Mouse (Mus musculus) thymus, postnatal 4 days (tissue): ENCODE measurements around the gene Smg6.

Experiments
- DNase-seq: peaks from one replicate; pipeline ENCODE4 v3.0.0; 2021

Gene Smg6

GRCm38 (mm10) chr11:74930391-74930790 lies 4.8 kb downstream of the Smg6 start:
- no peak for DNase-seq

DNA sequence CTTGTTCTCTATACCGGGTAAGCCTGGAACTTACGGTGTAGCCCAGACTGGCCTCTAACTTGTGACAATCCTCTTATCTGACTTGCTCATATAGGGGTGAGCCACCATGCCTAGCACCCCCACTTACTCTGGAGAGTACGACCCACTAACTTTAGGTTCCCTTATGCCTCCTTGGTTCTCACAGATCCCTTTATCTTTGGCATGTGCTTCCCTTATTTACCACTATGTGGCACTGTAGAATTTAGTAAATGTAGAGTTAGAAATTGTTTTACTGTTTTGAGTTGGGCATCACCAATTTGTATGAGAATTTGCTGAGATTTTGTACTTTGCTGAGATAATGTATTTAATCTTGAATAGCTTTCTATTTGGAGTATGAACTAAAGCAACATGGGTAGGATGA lies 20.7 kb downstream of the Smg6 start:
- DNase-seq: no peak

- DNase-seq: no peak
These were observed 29.3 kb downstream of the Smg6 start for GRCm38 (mm10) chr11:74954901-74955300.

DNA sequence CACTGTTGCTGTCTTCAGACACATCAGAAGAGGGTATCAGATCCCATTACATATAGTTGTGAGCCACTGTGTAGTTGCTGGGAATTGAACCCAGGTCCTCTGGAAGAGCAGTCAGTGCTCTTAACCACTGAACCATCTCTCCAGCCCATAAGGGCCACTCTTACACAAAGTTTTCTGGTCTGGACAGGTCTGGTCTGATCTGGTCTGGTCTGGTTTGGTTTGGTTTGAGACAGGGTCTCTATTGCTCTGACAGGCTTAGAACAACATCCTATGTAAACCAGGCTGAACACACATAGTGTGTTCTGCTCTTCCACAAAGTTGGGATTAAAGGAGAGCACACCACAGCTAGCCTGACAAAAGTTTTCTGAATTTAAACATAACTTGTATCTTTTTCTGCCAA lies 30.4 kb downstream of the Smg6 start:
- no peak for DNase-seq

DNA sequence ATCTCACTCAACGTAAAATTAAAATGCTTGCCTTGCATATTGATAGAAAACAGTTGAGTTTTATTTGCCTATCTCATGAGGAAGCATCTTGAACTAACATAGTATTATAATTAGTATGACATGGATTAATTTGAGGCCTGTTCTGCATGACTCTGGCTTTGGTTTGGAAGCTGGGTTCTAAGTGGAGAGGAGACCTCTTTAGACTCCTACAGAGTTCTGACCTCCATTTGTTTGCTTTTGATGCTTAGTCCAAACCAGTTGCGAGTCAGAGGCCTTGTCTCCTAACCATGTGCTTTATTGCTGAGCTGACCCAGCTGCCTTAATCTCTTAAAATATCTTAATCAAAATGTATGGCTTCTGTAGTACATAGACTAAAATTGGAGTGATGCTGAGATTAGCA lies 32.0 kb downstream of the Smg6 start:
- no peak for DNase-seq

- no peak for DNase-seq
These were observed 33.9 kb downstream of the Smg6 start for GRCm38 (mm10) chr11:74959501-74959900.

DNA sequence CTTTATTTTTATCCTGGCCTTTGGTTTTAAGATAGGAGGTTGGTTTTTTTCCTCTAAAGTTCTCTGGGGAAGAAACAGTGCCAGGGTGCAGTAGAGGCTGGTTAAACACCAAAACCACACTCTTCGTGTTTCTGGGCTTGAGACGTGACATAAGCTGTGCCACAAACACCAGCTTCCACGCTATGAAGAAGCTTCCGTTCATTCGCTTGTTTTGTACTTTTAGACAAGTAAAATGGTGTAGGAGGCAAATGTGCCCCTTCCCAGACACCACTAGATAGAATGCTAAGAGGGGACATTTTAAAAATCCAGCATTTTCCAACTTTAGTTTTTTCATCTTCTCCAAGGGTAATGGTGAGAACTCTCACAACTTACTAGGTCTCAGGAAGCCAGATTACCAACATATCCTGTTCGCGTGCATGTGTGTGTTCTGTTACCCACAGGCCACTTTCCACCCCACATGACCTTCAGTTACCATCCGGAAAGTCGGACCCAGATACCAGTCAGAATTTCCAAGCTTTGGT lies 34.5 kb downstream of the Smg6 start:
- peak; percentile 19 for DNase-seq

DNA sequence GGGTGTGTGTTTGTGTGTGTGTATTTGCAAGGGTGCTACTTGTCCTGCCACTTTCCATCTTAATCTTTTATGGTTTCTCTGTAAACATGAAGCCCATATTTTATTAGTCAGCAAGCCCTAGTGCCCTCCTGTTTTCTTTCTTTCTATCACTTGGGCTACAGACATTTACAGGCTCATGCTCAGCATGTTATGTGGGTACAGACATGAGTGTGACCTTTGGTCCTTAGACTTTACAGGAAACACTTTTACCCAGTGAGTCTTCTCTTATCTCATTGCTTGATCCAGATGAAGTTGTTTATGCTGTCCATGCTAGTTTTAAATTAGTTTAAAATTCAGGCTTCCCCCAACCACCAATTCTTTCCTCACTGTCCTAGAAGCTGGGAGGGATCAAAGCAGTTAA lies 36.3 kb downstream of the Smg6 start:
- no peak for DNase-seq

DNA sequence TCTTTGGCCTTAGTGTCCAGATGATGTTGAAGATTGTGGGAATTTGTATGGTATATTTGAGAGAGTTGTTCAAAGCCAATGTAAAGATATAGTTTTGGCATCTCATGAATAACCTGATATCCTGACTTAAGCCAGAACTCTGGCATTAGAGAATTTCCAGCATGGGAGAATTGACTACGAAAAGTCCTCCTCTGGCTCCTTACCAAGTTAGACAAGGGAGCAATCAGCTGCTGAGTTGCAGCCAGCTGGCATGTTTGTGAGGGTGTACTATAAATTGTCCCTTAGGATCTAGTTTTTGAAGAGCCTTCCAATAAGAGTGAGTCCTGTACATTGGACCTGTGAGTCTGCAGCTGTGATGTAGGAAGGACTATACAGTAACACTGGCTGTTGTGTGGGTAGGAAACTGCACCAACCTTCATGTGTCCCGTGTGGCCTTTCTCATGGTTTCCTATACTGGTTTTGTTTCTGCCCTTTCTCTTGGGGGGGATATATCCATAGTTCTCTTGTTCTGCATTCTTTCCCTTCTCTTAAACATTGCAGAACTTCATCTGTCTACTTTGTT lies 37.3 kb downstream of the Smg6 start:
- no peak for DNase-seq

GRCm38 (mm10) chr11:74965516-74965915 lies 39.9 kb downstream of the Smg6 start:
- DNase-seq: no peak

DNA sequence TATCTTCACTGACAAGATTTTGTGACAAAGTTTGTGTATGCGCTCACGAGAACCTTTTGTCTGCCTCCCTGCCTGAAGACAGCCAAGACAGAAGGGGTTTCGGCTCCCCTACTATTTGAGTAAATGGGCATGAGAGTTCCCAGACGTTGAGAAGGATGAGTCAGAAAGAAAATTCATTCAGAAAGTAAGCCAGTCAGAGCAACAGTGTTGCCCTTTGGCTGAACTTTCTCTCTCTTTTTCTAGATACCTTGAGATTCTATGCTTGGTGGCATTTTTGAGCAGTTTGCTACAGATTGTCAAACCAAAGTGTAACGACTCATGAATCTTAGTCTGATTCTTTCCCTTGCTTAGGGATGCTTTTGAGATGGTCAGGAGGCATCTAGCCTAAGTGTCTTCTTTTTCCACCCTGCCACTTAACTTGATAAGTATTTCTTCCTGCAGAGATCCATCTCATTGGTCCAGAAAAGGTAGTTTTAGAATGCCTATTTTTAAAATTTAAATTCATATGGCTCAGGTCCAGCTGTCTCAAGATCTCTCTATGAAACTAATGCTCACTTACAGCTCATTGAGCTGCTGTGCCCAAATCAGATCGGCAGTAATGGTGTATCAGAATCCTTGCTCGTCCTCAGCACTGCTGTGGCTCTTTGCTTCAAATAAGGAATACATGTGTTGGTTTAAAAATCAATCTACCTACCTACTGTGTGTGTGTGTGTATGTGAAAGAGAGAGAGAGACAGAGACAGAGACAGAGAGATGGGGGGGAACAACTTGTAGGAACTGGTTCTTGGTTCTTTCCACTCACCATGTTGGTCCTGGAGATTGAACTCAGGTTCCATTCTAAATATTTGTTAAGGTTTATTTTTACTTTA lies 47.9 kb downstream of the Smg6 start:
- DNase-seq: no peak

GRCm38 (mm10) chr11:74974615-74975014 lies 49.0 kb downstream of the Smg6 start:
- DNase-seq: no peak

- DNase-seq: no peak
These were observed 51.4 kb downstream of the Smg6 start for GRCm38 (mm10) chr11:74976835-74977687.

- DNase-seq: peak; percentile 90
These were observed 55.8 kb downstream of the Smg6 start for GRCm38 (mm10) chr11:74981464-74981863.

DNA sequence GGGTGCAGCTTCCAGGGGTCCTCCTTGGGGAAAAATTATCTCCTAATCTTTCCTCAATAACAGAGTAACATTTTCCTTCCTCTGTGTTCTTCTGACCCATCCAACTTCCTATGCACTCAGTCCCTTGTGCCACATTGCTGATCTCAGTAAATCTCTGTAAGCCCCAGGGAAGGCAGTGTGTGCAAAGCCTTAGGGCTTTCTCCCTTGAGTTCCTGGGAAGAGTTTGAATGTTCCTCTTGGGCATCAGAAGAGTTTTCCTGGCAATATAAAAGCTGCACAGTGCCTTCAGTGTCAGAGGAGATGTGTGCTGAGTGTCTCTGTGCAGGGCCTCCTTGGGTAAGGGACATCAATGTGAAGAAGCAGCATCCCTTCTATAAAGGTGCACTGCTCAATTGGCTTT lies 56.6 kb downstream of the Smg6 start:
- DNase-seq: no peak

DNA sequence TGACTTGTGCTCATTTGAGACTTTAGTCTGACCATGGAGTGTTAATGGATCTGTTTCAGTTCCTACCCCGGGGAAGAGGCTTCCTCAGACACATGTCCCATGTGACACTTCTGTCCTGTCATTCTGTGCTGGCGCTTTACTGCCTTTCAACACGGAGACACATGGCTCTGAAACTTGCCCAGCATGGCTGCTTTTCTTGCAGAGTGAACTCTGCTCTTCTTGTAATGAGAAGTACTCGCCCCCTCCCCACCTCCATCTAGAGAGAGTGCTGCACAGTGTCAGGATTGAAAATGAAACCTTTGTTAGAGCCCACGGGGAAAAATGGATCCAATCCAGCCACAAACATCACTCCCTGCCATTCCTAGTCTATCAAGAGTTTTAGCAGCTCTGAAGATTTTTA lies 62.5 kb downstream of the Smg6 start:
- DNase-seq: no peak

DNA sequence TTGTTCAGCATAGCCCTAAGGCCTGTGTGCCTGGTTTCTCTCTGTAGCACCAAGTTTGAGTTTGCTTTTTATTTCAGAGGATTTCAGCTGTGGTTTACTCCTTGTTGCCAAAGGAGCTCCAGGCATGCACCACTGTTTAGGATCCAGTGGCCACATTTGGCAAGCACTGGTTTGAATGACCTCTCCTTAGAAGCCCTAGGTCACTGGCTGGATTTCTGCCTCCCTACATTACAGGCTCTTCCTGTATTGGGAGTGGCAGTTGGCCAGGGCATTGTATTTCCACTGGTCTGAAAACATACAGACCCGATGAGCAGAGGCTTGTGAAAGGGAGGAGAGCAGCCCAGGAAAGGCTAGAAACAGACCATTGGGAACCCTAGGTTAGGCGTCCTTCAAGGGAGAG lies 63.4 kb downstream of the Smg6 start:
- DNase-seq: no peak

DNA sequence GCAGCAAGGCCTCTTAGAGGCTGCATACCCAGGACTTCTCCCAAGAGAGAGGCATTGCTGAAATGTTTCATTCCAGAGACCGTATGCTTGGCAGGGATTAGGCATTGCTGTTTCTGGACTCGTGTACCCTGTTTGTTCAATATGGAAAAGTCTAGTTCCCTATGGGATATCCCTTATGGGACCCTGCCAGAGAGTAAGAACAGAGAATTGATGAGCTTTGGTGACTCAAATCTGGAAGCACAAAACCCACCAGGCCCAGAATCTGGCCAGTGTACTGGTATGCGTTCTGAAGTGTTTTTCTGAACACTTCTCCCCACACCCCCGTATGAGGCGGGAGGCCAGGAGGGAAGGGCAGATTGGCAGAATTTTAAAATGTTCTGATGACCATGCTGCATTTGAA lies 64.9 kb downstream of the Smg6 start:
- no peak for DNase-seq

- DNase-seq: no peak
These were observed 65.7 kb downstream of the Smg6 start for GRCm38 (mm10) chr11:74991290-74991689.

DNA sequence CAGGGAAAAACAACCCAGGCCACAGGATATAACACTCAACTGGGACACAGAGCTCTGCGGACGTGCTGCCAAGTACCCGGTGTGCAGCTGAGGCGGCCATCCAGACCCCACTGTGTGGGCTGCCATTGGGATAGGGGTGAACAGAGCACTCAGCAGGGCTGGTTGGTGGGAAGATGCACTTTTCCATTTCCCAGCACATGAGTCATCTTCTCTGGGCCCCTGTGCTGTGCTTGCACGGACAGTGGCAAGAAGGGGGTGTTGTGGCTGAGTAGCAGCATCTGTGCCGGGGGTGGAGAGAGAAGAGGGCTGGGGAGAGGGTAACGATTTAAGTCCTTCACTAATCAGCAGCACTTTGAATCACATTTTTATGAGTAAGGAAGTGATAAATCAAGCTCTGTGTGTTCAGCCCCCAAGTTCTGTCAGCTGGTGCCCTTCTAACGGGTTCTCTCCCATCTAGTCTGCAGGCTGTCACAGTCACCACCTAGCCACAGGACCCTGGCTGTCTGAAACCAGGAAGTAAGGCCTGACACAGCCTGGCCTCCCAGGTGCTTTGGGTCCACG lies 66.9 kb downstream of the Smg6 start:
- DNase-seq: no peak

GRCm38 (mm10) chr11:74994141-74994540 lies 68.5 kb downstream of the Smg6 start:
- DNase-seq: no peak

DNA sequence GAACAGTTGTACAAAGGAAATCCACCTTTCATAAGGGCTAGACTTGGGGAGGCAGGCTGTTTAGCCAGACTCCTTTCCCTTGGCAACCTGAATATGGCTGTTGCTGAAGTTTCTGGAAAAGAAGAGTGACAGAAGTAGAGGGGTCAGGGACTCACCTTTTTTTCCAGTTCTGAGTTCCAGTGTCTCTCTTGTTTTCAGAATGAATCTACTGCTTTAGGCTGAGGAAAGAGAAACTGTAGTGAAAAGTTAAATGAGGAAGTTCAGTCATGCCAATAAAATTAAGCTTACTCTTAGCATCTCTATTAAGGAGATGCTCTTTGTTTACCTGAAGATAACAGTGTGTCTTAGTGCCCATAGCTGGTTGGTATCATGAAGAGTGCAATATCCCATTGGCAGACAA lies 69.2 kb downstream of the Smg6 start:
- DNase-seq: no peak

DNA sequence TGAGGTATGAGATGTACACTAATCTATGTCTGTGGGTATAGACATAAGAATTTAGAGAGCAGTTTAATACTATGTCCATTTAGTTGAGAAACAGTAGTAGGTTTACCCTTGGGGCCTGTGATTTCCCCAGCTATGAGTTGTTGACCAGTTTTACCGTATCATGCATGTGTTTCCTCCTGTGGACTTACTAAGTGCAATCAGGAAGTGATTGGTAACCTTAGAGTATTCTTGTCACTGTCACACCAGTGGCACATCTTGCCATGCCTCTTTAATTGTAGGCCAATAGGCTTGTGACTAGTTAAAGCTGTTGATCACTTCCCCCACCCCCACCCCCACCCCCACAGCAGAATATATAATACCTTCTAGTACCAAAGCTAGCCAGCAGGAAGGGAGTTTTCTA lies 70.9 kb downstream of the Smg6 start:
- DNase-seq: no peak
